Mouse (Mus musculus): ENCODE results near the gene Gna11. TPM values are rescaled to one million over a fixed set of nuclear protein-coding genes. Genes with fewer than 3 reads are reported as not detected.
A peak's percentile ranks its signal among the peaks of the same experiment; 100 is the strongest.

Gene Gna11
- polyA plus RNA-seq, 1 experiment from 2014 or later = 76.9 TPM

DNA sequence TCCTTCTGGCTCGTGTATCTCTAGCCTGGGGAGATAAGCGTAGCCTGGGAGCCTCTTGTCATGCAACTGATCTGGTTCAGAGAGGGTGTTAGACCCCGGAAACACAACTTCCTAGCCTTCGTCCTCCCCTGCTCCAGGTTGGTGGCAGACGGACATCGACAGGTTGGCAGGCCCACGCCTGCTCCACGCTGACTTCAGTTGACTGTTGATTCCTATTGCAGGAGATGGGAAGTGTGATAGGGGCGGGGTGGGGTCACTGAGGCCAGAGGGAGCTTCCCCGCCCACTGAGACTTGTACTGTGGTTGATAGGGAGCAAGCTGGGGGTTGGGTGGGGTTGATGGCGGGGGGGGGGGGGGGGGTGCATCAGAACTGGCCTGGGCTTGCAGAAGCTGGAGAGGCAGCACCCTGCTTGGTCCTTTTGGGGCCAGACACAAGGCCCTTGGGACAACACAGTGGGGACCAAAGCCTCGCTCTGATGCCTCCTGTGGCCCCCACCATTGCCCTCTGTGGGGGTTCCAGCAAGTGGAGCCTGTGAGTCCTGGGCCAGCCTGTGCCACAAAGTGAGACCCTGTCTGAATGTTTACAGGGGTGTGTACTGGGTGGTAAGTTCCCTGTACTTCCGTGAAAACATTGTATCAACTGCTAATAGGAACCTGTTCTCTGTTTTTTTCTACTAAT, 19.8 kb downstream of the Gna11 start:
- DNase-seq (ENCODE audit: low spot score) = no peak
- H3K9me3 ChIP-seq = no peaks in the 10 kb centered on the region
- H3K27me3 ChIP-seq (ENCODE audit: insufficient read depth, poor library complexity, severe bottlenecking) = peaks cover 26% of the 10 kb centered on the region
- no peak overlapping the region for H3K27ac ChIP-seq
- peaks cover 9% of the 10 kb centered on the region for H3K4me1 ChIP-seq (replicated peaks)
- H3K36me3 ChIP-seq = peaks cover 24% of the 10 kb centered on the region
- 65% methylated on average over 12 of the region's 13 CpGs for WGBS
- no peak overlapping the region for H3K4me3 ChIP-seq

DNA sequence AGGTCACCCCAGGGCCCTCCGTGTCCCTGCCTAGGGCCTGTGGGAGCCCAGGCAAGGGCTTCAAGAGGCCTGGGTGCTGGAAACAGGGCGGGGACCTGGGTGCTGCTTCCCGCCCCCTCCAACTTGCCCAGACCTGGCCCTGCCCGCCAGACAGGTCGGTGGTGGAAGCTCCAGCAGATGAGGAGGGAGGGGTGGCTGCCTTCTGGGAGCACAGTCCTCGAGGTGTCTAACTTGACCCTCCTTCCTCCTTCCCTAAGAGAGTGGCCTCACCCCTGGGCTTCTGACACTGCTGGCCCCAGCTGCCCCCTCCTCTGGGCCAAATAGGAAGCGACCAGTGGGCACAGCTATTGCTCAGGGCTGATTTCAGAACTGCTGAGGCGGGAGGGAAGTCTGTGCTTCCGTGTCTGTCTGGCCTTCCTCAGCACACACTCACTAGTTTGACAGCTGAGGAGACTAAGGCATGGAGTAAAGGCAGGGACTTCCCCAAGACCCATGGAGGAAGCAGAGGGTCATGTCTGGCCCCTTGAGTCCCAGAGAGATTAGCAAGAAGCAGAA, 20.9 kb downstream of the Gna11 start, which contains the start of gene Gna15:
Gene Gna15, minus strand, starts transcription at position 175 of the 555 bp plus-strand sequence.
- H3K36me3 ChIP-seq = peaks cover 14% of the 10 kb centered on the region
- H3K9me3 ChIP-seq = no peaks in the 10 kb centered on the region
- H3K27ac ChIP-seq = peak within 1 kb of the TSS; percentile 2; the same call in 1 of the 2 replicates
- peaks cover 9% of the 10 kb centered on the region for H3K4me1 ChIP-seq (replicated peaks)
- WGBS = 18% methylated on average over 9 of the region's 9 CpGs
- peaks cover 26% of the 10 kb centered on the region for H3K27me3 ChIP-seq (ENCODE audit: insufficient read depth, poor library complexity, severe bottlenecking)
- H3K4me3 ChIP-seq = no peak within 1 kb of the TSS
- no peak for DNase-seq (ENCODE audit: low spot score)

DNA sequence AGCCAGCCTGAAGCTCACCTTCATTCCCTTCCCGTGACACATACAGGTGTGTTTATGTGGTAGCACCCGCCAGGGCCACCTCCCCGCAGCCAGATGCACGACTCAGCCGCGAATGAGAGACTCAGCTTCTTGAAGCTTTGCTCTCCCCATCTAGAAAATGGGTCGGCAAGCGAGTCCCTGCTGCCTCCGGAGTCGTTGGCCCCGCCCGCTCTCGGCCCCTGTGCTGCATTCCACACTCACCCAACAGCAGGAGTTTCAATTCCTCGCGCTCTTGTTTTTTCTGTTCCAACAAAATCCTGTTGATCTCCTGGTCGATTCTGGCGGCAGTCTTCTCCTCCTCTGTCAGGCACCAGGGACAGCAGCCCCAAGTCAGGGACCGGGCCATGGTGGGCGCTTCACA, 21.4 kb downstream of the Gna11 start:
- Histone ChIP-seq H3K27ac (peak overlapping the region; percentile 2; the same call in 1 of the 2 replicates), H3K4me3 (no peak overlapping the region), H3K27me3 (ENCODE audit: insufficient read depth, poor library complexity, severe bottlenecking) (peaks cover 26% of the 10 kb centered on the region), H3K9me3 (no peaks in the 10 kb centered on the region), H3K4me1 (replicated peaks) (peaks cover 9% of the 10 kb centered on the region), H3K36me3 (peaks cover 8% of the 10 kb centered on the region; the same call in 1 of the 2 replicates)
- WGBS = 22% methylated on average over 19 of the region's 19 CpGs
- DNase-seq (ENCODE audit: low spot score) = no peak

DNA sequence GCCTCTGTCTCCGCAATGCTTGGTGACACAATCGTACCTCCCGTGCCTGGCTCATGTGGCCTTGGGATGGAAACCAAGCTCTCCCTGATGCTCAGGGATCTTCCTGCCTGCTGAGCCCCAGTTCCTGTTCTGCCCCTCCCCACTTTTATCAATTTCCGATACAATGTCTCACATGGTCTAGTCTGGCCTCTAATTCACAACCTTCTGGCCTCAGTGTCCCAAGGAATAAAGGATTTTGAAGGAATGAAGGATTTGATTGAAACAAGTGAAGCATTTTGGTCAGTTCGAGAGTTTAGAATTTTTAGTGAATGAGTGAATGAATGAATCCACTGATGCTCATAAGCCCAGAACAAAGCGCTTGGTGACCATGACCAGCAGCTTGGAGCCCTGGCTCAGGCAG, 21.8 kb downstream of the Gna11 start:
- no peak overlapping the region for H3K27ac ChIP-seq
- DNase-seq (ENCODE audit: low spot score) = no peak
- peaks cover 4% of the 10 kb centered on the region; the same call in 1 of the 2 replicates for H3K36me3 ChIP-seq
- no peak overlapping the region for H3K4me3 ChIP-seq
- H3K27me3 ChIP-seq (ENCODE audit: insufficient read depth, poor library complexity, severe bottlenecking) = peaks cover 26% of the 10 kb centered on the region
- peaks cover 9% of the 10 kb centered on the region for H3K4me1 ChIP-seq (replicated peaks)
- WGBS = 77% methylated on average over 6 of the region's 6 CpGs
- H3K9me3 ChIP-seq = no peaks in the 10 kb centered on the region

DNA sequence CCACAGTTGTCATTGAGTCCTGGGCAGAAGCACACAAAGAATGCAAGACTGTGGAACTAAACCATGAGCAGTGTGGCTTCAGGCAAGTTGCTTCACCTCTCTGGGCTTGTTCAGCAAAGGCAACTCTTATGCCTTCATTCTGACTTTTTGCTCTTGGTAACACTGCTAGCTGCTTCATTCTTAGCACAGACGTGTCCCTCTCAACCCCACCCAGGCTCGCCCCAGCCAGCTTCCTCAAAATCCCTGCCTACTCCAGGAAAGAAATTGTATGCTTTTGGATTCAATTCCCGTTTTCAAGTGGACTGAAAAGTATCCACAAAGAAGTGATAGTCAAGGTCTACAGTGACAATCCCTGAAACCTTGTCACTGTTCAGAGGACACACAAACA, 25.0 kb downstream of the Gna11 start:
- DNase-seq (ENCODE audit: low spot score) = no peak
- Histone ChIP-seq H3K36me3 (no peaks in the 10 kb centered on the region), H3K9me3 (no peaks in the 10 kb centered on the region), H3K27me3 (ENCODE audit: insufficient read depth, poor library complexity, severe bottlenecking) (peaks cover 27% of the 10 kb centered on the region), H3K27ac (no peak overlapping the region), H3K4me1 (replicated peaks) (peaks cover 9% of the 10 kb centered on the region), H3K4me3 (no peak overlapping the region)
- 74% methylated on average over 3 of the region's 3 CpGs for WGBS

DNA sequence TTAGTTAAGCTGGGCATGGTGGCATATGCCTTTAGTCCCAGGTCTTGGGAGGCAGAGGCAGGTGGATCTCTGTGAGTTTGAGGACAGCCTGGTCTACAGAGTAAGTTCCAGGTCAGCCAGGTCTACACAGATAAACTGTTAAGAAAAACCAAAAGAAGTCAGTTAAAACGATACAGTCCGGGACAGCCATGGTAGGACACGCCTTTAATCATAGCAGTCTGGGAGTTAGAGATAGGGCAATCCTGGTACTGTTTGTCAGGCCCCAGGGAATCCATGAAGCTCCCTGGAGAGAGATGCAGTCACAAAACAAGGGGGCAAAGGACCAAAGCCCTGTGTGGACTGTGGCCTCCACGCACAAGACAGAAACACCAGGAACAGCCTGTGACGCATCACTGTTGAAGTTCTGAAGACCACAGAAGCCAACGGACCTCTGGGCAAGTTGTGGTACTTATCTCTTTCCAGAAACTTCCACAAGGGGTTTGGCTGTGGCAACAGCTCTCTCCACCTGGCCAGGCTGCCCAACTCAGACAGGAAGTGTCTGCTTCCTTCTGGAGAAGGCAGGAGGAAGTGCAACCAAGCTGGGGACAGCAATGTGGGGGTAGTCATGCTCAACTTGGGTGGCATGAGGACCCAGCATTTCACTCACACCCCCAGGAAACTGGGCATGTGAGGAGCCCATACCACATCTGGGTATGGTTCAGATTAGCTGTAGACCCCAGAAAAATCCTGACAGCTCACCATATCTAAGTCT, 25.6 kb downstream of the Gna11 start:
- H3K4me1 ChIP-seq (replicated peaks) = peaks cover 9% of the 10 kb centered on the region
- H3K27me3 ChIP-seq (ENCODE audit: insufficient read depth, poor library complexity, severe bottlenecking) = peaks cover 21% of the 10 kb centered on the region
- WGBS = 79% methylated on average over 6 of the region's 6 CpGs
- no peak overlapping the region for H3K27ac ChIP-seq
- no peak for DNase-seq (ENCODE audit: low spot score)
- H3K4me3 ChIP-seq = no peak overlapping the region
- H3K9me3 ChIP-seq = peaks cover 1% of the 10 kb centered on the region
- H3K36me3 ChIP-seq = no peaks in the 10 kb centered on the region

DNA sequence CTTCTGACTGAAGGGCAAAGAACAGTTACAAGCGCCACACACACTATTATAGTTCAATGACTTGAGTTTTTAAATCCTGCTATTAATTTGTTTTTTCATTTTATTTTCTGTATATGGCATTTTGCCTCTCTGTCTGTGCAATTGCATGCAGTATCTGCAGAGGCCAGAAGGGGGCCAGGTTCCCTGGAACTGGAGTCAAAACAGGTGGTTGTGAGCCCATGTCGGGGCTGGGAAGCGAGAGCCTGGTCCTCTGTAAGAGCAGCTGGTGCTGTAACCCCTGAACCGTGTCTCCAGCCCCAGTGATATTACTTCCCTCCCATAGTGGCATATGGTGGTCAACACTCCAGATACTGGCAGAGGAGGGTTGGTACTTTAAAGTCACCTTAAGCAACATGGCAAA, 26.4 kb downstream of the Gna11 start:
- Histone ChIP-seq H3K4me1 (replicated peaks) (peaks cover 2% of the 10 kb centered on the region; the same call in 1 of the 2 replicates), H3K4me3 (no peak overlapping the region), H3K27ac (no peak overlapping the region), H3K27me3 (ENCODE audit: insufficient read depth, poor library complexity, severe bottlenecking) (peaks cover 12% of the 10 kb centered on the region), H3K36me3 (no peaks in the 10 kb centered on the region), H3K9me3 (peaks cover 10% of the 10 kb centered on the region)
- WGBS = 13% methylated on average over 4 of the region's 4 CpGs
- DNase-seq (ENCODE audit: low spot score) = peak; percentile 66

DNA sequence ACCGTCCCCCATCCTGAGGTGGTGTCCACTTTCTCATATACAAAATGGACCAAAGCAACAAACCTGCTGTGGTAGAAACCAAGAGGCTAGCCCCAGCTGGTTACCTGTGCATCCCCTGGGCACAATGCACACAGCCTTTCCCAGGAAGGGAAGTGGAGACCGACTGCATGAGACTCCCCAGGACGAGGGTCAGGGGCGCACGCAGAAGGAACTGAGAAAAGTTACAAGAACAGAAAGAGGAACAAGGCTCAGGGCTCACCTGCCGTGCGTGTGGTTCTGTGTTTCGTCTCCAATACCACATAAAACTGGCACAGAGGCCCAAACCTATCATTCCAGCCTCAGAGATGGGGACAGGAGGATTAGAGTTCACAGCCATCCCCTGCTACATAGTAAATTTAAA, 27.8 kb downstream of the Gna11 start:
- H3K36me3 ChIP-seq = no peaks in the 10 kb centered on the region
- H3K27me3 ChIP-seq (ENCODE audit: insufficient read depth, poor library complexity, severe bottlenecking) = peaks cover 15% of the 10 kb centered on the region
- H3K4me3 ChIP-seq = no peak overlapping the region
- WGBS = 81% methylated on average over 8 of the region's 8 CpGs
- H3K9me3 ChIP-seq = peaks cover 10% of the 10 kb centered on the region
- DNase-seq (ENCODE audit: low spot score) = no peak
- no peak overlapping the region for H3K27ac ChIP-seq
- H3K4me1 ChIP-seq (replicated peaks) = no peaks in the 10 kb centered on the region

DNA sequence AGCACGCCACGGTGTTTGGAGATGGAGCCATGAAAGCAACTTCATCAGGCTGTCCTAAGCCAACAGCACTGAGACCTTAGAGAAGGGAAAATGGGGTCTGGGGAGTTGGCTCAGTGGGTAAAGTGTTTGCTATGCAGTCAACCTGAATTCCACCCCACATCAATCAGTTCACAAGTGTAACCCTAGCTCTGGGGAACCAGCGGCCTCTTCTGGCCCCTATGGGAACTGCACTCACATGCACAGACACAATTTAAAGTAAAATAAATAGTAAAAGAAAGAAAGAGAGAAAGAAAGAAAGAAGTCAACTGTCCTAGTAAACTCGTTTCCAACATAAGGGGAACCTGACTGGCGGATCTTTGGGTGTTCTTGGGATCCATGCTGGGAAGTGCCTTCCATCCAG, 31.2 kb downstream of the Gna11 start:
- Histone ChIP-seq H3K27ac (no peak overlapping the region), H3K4me3 (no peak overlapping the region)
- WGBS = 84% methylated on average over 5 of the region's 5 CpGs

DNA sequence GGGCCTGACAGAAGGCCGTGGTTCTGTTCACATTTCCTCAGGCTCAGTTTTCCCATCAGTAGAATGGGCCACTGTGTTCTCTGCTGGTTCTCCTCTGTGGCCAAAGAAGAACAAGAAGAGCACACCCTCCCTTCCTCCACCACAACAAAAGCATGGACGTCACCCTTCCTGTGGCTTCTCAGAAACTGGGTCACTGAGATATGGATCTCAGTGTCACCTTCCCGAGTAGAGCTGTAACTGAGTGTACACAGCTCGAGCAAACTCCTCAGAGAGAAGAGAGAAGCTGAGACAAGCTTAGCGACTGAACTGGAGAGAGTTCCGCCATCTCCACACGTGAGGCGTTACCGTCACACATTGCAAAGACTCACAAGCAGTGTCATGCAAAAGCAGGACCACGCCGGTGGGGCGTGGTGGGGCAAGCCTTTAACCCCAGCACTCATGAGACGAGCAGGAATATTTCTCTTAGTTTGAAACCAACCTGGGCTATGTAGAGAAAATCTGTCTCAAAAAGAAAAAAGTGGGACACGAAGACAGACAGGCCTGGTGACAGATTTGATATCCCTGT, 34.7 kb downstream of the Gna11 start:
- Histone ChIP-seq H3K4me3 (no peak overlapping the region), H3K9me3 (peaks cover 10% of the 10 kb centered on the region), H3K4me1 (replicated peaks) (peaks cover 5% of the 10 kb centered on the region), H3K27me3 (ENCODE audit: insufficient read depth, poor library complexity, severe bottlenecking) (peaks cover 25% of the 10 kb centered on the region), H3K27ac (no peak overlapping the region), H3K36me3 (no peaks in the 10 kb centered on the region)
- 84% methylated on average over 14 of the region's 14 CpGs for WGBS
- DNase-seq (ENCODE audit: low spot score) = no peak

More for the DNA sequence above, 31.2 kb downstream of the Gna11 start:
- no peaks in the 10 kb centered on the region for H3K36me3 ChIP-seq
- H3K4me1 ChIP-seq (replicated peaks) = no peaks in the 10 kb centered on the region
- H3K9me3 ChIP-seq = peaks cover 10% of the 10 kb centered on the region
- DNase-seq (ENCODE audit: low spot score) = no peak
- H3K27me3 ChIP-seq (ENCODE audit: insufficient read depth, poor library complexity, severe bottlenecking) = peaks cover 31% of the 10 kb centered on the region

DNA sequence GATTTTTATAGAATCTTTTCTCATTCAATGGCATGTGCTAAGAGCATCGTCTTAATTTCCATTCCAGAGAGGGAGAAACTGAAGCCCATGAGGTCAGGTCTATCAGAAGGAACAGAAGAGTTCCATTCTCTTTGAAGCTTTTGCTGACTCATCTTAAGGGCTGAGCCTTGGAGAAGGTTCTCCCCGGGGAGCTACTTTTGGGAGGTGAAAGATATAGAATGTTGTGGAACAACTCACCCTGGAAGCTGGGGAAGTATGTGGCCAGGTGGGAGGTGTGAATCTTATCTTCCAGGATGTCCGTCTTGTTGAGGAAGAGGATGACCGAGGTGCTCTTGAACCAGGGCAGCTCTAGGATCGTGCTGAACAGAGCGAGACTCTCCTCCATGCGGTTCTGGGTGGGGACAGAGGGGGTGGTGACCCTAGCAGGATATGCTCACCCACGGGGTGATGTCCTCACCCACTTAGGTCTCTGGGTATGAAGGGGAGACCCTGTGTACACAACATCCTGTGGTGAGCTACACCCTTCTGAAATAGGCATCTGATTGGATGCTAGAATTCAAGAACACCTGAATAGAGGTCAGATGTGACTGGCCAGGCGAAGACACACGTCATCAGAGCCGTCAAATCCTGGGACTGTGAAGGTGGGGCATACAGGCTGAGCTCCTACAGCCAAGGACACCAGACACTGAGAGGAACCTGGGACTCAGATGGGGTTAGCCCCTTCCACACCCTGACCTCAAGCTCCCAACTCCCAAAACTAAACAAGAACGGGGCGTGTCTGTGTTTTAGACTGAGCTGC, 37.1 kb downstream of the Gna11 start:
- H3K4me1 ChIP-seq (replicated peaks) = peaks cover 6% of the 10 kb centered on the region
- H3K4me3 ChIP-seq = no peak overlapping the region
- no peak for DNase-seq (ENCODE audit: low spot score)
- H3K27ac ChIP-seq = no peak overlapping the region
- WGBS = 76% methylated on average over 13 of the region's 13 CpGs
- no peaks in the 10 kb centered on the region for H3K36me3 ChIP-seq
- H3K9me3 ChIP-seq = no peaks in the 10 kb centered on the region
- peaks cover 32% of the 10 kb centered on the region for H3K27me3 ChIP-seq (ENCODE audit: insufficient read depth, poor library complexity, severe bottlenecking)

DNA sequence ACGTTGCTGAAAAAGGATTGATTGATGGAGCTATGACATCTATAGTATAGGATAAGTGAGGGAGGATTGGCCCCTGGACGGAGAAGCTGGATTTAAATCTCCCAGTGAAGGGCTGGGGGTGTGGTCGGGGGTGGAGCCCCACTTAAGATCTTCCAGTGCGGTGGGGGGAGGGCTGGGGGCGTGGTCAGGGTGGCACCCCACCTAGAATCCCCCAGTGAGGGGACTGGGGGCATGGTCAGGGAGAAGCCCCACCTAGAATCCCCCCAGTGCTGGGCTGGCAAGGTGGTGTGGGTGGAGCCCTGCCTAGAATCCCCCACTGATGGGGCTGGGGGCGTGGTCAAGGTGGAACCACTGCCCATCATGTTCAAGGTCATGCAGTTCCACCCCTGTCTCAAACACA, 37.9 kb downstream of the Gna11 start:
- WGBS = 40% methylated on average over 6 of the region's 6 CpGs
- Histone ChIP-seq H3K36me3 (no peaks in the 10 kb centered on the region), H3K4me3 (no peak overlapping the region), H3K9me3 (no peaks in the 10 kb centered on the region), H3K4me1 (replicated peaks) (peaks cover 9% of the 10 kb centered on the region), H3K27ac (no peak overlapping the region), H3K27me3 (ENCODE audit: insufficient read depth, poor library complexity, severe bottlenecking) (peaks cover 26% of the 10 kb centered on the region)
- DNase-seq (ENCODE audit: low spot score) = no peak
